Mouse (Mus musculus) neural tube, embryonic 15.5 days (tissue): ENCODE results near the gene Zfp558. TPM values are rescaled to one million over a fixed set of nuclear protein-coding genes. Genes with fewer than 3 reads are reported as not detected.
"Not testable (repeated sequence)": the region's sequence is repeated elsewhere in the genome, so short reads cannot be mapped to it uniquely, and the experiment has no call there.

Experiments
- ATAC-seq: fragments of 200-750 bp; cut with Nextera tagmentation; 2 replicates; pipeline ENCODE4 v1.8.0; 2017; ENCODE audit warnings: mild to moderate bottlenecking, moderate TSS enrichment, moderate library complexity; ENCODE audit not compliant: low FRiP score
- H3K27ac ChIP-seq: fragments of 300-500 bp; sonication (generic); replicated peaks from 2 replicates; pipeline ENCODE4 v1.5.1; 2015; ENCODE audit warnings: mild to moderate bottlenecking, inconsistent platforms
- H3K27me3 ChIP-seq: fragments of 300-500 bp; sonication (generic); replicated peaks from 2 replicates; pipeline ENCODE4 v1.6.1; 2015; ENCODE audit warnings: inconsistent platforms
- H3K36me3 ChIP-seq: fragments of 300-500 bp; sonication (generic); 2 replicates; pipeline ENCODE4 v1.6.1; 2015; ENCODE audit warnings: inconsistent platforms
- H3K4me1 ChIP-seq: fragments of 300-500 bp; sonication (generic); 2 replicates; pipeline ENCODE4 v1.6.1; 2015; ENCODE audit warnings: inconsistent platforms
- H3K4me2 ChIP-seq: fragments of 300-500 bp; sonication (generic); 2 replicates; pipeline ENCODE4 v1.6.1; 2015; ENCODE audit warnings: inconsistent platforms, mild to moderate bottlenecking, moderate library complexity
- H3K4me3 ChIP-seq: fragments of 300-500 bp; sonication (generic); replicated peaks from 2 replicates; pipeline ENCODE4 v1.5.1; 2015; ENCODE audit warnings: mild to moderate bottlenecking, inconsistent platforms
- H3K9ac ChIP-seq: fragments of 300-500 bp; sonication (generic); replicated peaks from 2 replicates; pipeline ENCODE4 v1.6.1; 2015; ENCODE audit warnings: mild to moderate bottlenecking, inconsistent platforms
- H3K9me3 ChIP-seq: fragments of 300-500 bp; sonication (generic); replicated peaks from 2 replicates; pipeline ENCODE4 v1.6.1; 2016; ENCODE audit warnings: inconsistent platforms
- WGBS: fragments of 180-500 bp; shearing (Covaris S2); methylation state at CpG from one replicate; pipeline ENCODE4 v1.1.7; 2015; ENCODE audit warnings: mixed read lengths; 5-methylcytosine and 5-hydroxymethylcytosine counted together
- microRNA-seq: library from miRNA; unstranded; fragments of <30 nt; microRNA quantifications from one replicate; pipeline ENCODE4, GENCODE M21; 2017
- polyA plus RNA-seq: library from polyadenylated mRNA; unstranded; fragments of >200 nt; fragmentation: Nextera tagmentation; extraction: Ambion mirVana; gene quantifications from 2 replicates; pipeline ENCODE4 v1.2.1, GENCODE M21; 2015

Gene Zfp558
- 25.1 and 31.5 TPM in 2 replicates for polyA plus RNA-seq

- H3K36me3 ChIP-seq, result no peaks in the 10 kb centered on the region
- H3K4me1 ChIP-seq, result peaks cover 4% of the 10 kb centered on the region
- no peak for ATAC-seq
- no peak within 1 kb of the TSS for H3K27ac ChIP-seq
- no peak within 1 kb of the TSS for H3K9ac ChIP-seq
- H3K9me3 ChIP-seq, result no peaks in the 10 kb centered on the region
- 0 out of 2 replicates have a peak, but pooled peaks cover 6% of the 10 kb centered on the region for H3K27me3 ChIP-seq
- H3K4me2 ChIP-seq, result no peak within 1 kb of the TSS
- WGBS, result 80% methylated on average over 3 of the region's 3 CpGs
- H3K4me3 ChIP-seq, result no peak within 1 kb of the TSS
These were observed at the start of gene Zfp558, which contains the start of gene Mbd3l1 for GRCm38 (mm10) chr9:18478168-18478567. Gene Zfp558, minus strand, starts transcription at chr9:18478268. Gene Mbd3l1, plus strand, starts transcription at chr9:18478359.

DNA sequence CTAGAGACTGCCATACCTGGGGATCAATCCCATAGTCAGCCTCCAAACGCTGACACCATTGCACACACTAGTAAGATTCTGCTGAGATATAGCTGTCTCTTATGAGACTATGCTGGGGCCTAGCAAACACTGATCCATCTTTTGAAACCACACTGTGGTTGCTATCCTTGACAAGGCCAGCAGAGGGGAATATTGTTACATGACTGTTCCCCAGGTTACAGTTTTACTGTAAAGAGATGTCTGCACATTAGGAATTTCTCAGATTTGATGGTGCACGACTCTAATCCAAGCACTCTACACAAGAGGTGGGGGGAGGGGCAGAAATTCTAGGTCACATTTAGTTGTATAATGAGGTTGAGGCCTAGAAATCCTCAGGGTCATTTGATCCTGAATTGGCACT is 30.0 kb upstream of the Zfp558 start:
- H3K27ac ChIP-seq, result no peak overlapping the region
- no peaks in the 10 kb centered on the region for H3K9me3 ChIP-seq
- H3K4me3 ChIP-seq, result no peak overlapping the region
- no peak overlapping the region for H3K4me2 ChIP-seq
- H3K36me3 ChIP-seq, result no peaks in the 10 kb centered on the region
- peak; percentile 41; the same call in 1 of the 2 replicates for ATAC-seq
- H3K4me1 ChIP-seq, result no peaks in the 10 kb centered on the region
- no peaks in the 10 kb centered on the region for H3K27me3 ChIP-seq
- WGBS, result 56% methylated on average over 2 of the region's 2 CpGs
- H3K9ac ChIP-seq, result no peak overlapping the region

- H3K27ac ChIP-seq, result peak overlapping the region; percentile 95
- H3K4me1 ChIP-seq, result peaks cover 12% of the 10 kb centered on the region
- H3K9ac ChIP-seq, result peak overlapping the region; percentile 67
- no peaks in the 10 kb centered on the region for H3K9me3 ChIP-seq
- peak overlapping the region; percentile 70 for H3K4me2 ChIP-seq
- peak overlapping the region; percentile 77 for H3K4me3 ChIP-seq
- peaks cover 10% of the 10 kb centered on the region for H3K36me3 ChIP-seq
- 0 out of 2 replicates have a peak, but pooled peaks cover 6% of the 10 kb centered on the region for H3K27me3 ChIP-seq
- peak; percentile 99 for ATAC-seq
- WGBS, result 6% methylated on average over 39 of the region's 39 CpGs
These were observed 4.5 kb downstream of the Zfp558 start for GRCm38 (mm10) chr9:18473324-18474128.

- no peak for ATAC-seq
- Histone ChIP-seq H3K36me3 (peaks cover 44% of the 10 kb centered on the region), H3K27me3 (no peaks in the 10 kb centered on the region), H3K9ac (no peak overlapping the region), H3K27ac (no peak overlapping the region), H3K9me3 (no peaks in the 10 kb centered on the region), H3K4me1 (peaks cover 8% of the 10 kb centered on the region), H3K4me2 (no peak overlapping the region), H3K4me3 (no peak overlapping the region)
- WGBS, result 88% methylated on average over 3 of the region's 3 CpGs
These were observed 10.1 kb downstream of the Zfp558 start for GRCm38 (mm10) chr9:18468005-18468404.

DNA sequence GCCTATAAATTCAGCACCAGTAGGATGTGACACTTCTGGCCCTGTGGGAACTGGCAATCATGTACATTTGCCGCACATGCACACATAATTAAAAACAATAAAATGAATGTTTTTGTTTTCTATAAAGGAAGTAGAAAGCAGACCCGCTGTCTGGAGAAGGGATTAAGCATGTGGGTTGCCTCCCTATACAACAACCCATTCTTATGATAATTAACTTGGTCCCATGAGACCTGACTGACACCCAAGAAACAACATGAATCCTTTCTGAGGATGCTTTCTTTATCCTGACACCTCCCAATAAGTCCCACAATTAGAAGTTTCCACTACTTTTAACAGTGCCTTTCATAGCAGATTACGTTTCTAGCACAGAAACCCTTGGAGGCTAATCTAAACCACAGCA is 10.7 kb downstream of the Zfp558 start:
- Histone ChIP-seq H3K36me3 (peaks cover 46% of the 10 kb centered on the region), H3K27ac (no peak overlapping the region), H3K4me2 (no peak overlapping the region), H3K27me3 (no peaks in the 10 kb centered on the region), H3K9me3 (no peaks in the 10 kb centered on the region), H3K9ac (no peak overlapping the region), H3K4me1 (peaks cover 4% of the 10 kb centered on the region; the same call in 1 of the 2 replicates), H3K4me3 (no peak overlapping the region)
- WGBS, result 36% methylated on average over 3 of the region's 3 CpGs
- no peak for ATAC-seq

DNA sequence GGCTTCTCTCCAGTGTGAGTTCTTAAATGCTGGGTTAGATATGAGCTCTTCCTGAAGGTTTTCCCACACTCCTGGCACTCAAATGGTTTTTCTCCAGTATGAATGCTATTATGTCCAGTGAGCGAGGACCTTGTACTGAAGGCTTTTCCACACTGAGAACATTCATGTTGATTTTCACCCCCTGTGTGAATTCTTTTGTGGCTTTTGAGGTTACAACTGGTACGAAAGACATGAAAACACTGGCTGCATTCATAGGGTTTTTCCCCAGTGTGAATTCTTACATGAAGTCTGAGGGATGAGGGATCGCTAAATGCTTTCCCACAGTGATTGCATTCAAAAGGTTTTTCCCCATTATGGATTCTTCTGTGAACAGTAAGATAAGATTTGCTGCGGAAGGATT is 21.5 kb downstream of the Zfp558 start:
- no peak overlapping the region for H3K4me3 ChIP-seq
- no peak overlapping the region for H3K4me2 ChIP-seq
- WGBS, result 84% methylated on average over 4 of the region's 4 CpGs
- H3K27ac ChIP-seq, result no peak overlapping the region
- H3K9me3 ChIP-seq, result peaks cover 6% of the 10 kb centered on the region; the same call in 1 of the 2 replicates
- ATAC-seq, result no peak
- no peaks in the 10 kb centered on the region for H3K27me3 ChIP-seq
- no peaks in the 10 kb centered on the region for H3K4me1 ChIP-seq
- H3K9ac ChIP-seq, result no peak overlapping the region
- H3K36me3 ChIP-seq, result peaks cover 61% of the 10 kb centered on the region

DNA sequence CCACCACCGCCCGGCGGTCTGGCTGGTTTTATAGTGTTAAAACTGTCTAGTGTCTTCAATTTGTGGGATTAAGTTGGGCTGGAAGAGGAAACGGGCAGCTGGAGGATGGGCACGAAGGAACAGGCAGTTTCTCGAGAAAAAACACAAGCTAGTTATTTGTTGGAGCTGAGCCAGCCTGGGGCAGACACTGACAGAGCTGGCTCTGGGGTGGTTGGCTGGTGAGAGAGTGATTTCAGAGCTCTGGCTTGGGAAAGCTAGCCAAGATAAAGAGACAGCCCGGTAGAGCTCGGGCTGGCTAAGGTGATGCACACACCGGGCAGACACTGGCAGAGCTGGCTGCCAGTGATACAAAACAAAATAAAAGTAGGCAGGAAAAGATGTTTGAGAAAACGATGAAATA is 46.4 kb downstream of the Zfp558 start:
- H3K4me3 ChIP-seq, result no peak overlapping the region
- no peak for ATAC-seq
- H3K36me3 ChIP-seq, result no peaks in the 10 kb centered on the region
- no peak overlapping the region for H3K4me2 ChIP-seq
- no peaks in the 10 kb centered on the region for H3K9me3 ChIP-seq
- H3K9ac ChIP-seq, result no peak overlapping the region
- WGBS, result 81% methylated on average over 10 of the region's 10 CpGs
- no peaks in the 10 kb centered on the region for H3K27me3 ChIP-seq
- H3K27ac ChIP-seq, result no peak overlapping the region
- H3K4me1 ChIP-seq, result no peaks in the 10 kb centered on the region

DNA sequence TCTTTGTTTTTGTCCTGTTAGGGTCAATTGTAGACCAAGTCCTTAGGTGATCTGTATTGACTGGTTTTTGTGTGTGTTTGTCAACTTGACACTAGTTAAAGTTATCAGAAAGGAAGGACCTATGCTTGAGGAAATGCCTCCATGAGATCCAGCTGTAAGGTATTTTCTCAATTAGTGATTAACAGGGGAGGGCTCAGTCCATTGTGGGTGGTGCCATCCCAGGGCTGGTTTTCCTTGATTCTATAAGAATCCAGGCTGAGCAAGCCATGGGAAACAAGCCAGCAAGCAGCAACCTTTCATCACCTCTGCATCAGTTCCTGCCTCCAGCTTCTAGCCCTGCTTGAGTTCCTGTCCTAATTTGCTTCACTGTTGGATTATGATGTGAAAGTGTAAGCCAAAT is 47.7 kb downstream of the Zfp558 start, which contains the start of gene Mbd3l2:
Mbd3l2 (plus strand) TSS at position 301 of the 400 bp plus-strand sequence.
- Histone ChIP-seq H3K9me3 (no peaks in the 10 kb centered on the region), H3K9ac (no peak within 1 kb of the TSS), H3K4me1 (no peaks in the 10 kb centered on the region), H3K27ac (no peak within 1 kb of the TSS), H3K27me3 (no peaks in the 10 kb centered on the region), H3K36me3 (no peaks in the 10 kb centered on the region), H3K4me2 (no peak within 1 kb of the TSS), H3K4me3 (no peak within 1 kb of the TSS)
- no peak for ATAC-seq

GRCm38 (mm10) chr9:18412371-18412770 is 65.7 kb downstream of the Zfp558 start:
- not testable (repeated sequence) for H3K27me3 ChIP-seq, H3K9me3 ChIP-seq, H3K27ac ChIP-seq, H3K4me3 ChIP-seq, ATAC-seq, H3K4me1 ChIP-seq, H3K36me3 ChIP-seq, H3K4me2 ChIP-seq, H3K9ac ChIP-seq
- WGBS, result 90% methylated on average over 4 of the region's 4 CpGs

Small RNA genes lying within 50 kb of the gene (microRNA-seq; reads per million reads assigned to microRNA genes)
- not detected for gene Gm22854

Other genes with a start within 250 kb of the Zfp558 start
- gene Chordc1, start 186.1 kb downstream of the Zfp558 start, polyA plus RNA-seq, result 126 and 130 TPM in 2 replicates
- gene Naalad2, start 75.3 kb downstream of the Zfp558 start, polyA plus RNA-seq, result 1.6 and 2.1 TPM in 2 replicates
- gene Ubtfl1, start 73.8 kb downstream of the Zfp558 start, polyA plus RNA-seq, result not detected in 2 replicates
- gene Mbd3l2, start 47.6 kb downstream of the Zfp558 start, polyA plus RNA-seq, result not detected in 2 replicates
- not detected in 2 replicates for gene Mbd3l1, start 91 bp upstream of the Zfp558 start, polyA plus RNA-seq
- gene Muc16, start 196.3 kb upstream of the Zfp558 start, polyA plus RNA-seq, result 0.09 and 0.32 TPM in 2 replicates